Mouse (Mus musculus): ENCODE measurements around the gene Gm21818. TPM values are rescaled to one million over a fixed set of nuclear protein-coding genes. Genes with fewer than 3 reads are reported as not detected.
"Not testable (repeated sequence)": the region's sequence is repeated elsewhere in the genome, so short reads cannot be mapped to it uniquely, and the experiment has no call there.

Gene Gm21818
- not detected in 2 replicates for polyA plus RNA-seq (2016; fragmentation: Nextera tagmentation; extraction: Ambion mirVana)

DNA sequence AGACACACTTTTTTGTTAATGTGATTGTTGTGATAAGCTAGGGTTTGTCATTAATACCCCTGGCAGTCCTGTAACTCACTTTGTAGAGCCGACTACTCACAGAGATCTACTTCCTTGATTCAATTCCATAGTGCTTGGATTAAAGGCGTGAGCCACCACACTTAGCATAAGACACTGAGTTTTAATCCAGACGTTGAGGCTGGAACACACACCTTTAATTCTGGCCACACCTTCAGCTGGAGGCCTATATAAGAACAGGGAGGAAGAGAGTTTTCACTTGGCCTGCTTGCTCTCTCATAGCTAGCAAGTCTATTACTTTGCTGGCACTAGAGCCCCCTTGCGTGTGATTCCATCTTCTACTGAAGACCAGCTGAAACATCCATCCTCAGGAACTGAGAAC, at the start of gene Gm21818:
TSS of gene Gm21818 (plus strand) at position 301 of the 400 bp plus-strand sequence.
- not testable (repeated sequence) for H3K27me3 ChIP-seq; H3K4me1 ChIP-seq; H3K9me3 ChIP-seq (replicated peaks); H3K36me3 ChIP-seq; ATAC-seq (ENCODE audit: low FRiP score); H3K9ac ChIP-seq; H3K4me2 ChIP-seq (replicated peaks); H3K27ac ChIP-seq; H3K4me3 ChIP-seq
- WGBS, result 87% methylated on average over 4 of the region's 4 CpGs

DNA sequence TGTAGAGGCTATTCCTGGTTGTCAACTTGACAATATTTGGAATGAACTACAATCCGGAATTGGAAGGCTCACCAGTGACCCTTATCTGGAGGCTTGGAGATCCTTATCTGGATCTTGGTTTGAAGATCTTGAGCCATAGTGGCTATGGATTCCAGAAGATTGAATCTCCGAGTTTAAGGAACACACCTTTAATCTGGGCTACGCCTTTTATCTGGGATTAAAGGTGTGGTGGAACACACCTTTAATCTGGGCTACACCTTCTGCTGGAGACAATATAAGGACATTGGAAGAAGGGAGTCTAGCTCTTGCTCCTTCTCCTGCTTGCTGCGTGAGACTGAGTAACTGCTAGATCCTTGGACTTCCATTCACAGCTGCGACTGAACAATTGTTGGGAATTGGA, 32.3 kb upstream of the Gm21818 start, which contains the start of gene Gm20767:
TSS of gene Gm20767 (plus strand) at position 301 of the 400 bp plus-strand sequence.
- 85% methylated on average over 1 of the region's 5 CpGs for WGBS
- not testable (repeated sequence) for H3K9me3 ChIP-seq (replicated peaks); H3K4me1 ChIP-seq; H3K9ac ChIP-seq; H3K27ac ChIP-seq; H3K4me3 ChIP-seq; H3K36me3 ChIP-seq; H3K4me2 ChIP-seq (replicated peaks); ATAC-seq (ENCODE audit: low FRiP score); H3K27me3 ChIP-seq

DNA sequence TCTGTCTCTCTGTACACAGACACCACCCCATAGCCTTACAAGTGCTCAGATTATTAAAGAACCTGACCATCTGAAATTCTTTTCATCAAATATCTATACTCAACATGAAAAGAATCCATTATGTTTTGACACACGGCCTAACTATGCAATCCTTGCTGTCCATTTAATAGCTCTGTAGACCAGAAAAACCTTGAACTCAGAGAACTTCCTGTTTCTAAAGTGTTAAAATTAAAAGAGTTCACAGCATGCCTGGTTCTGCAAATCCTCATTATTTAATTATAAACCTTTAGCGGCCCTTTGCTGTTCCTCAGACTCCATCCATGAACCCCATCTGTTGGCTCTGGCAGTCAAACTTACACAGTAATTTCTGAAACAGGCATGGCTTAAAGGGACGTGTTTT, 29.9 kb upstream of the Gm21818 start:
- not testable (repeated sequence) for H3K27me3 ChIP-seq; H3K4me3 ChIP-seq; H3K36me3 ChIP-seq; H3K4me2 ChIP-seq (replicated peaks); H3K9me3 ChIP-seq (replicated peaks); H3K4me1 ChIP-seq; H3K9ac ChIP-seq; ATAC-seq (ENCODE audit: low FRiP score); H3K27ac ChIP-seq
- WGBS, result 89% methylated on average over 2 of the region's 3 CpGs

DNA sequence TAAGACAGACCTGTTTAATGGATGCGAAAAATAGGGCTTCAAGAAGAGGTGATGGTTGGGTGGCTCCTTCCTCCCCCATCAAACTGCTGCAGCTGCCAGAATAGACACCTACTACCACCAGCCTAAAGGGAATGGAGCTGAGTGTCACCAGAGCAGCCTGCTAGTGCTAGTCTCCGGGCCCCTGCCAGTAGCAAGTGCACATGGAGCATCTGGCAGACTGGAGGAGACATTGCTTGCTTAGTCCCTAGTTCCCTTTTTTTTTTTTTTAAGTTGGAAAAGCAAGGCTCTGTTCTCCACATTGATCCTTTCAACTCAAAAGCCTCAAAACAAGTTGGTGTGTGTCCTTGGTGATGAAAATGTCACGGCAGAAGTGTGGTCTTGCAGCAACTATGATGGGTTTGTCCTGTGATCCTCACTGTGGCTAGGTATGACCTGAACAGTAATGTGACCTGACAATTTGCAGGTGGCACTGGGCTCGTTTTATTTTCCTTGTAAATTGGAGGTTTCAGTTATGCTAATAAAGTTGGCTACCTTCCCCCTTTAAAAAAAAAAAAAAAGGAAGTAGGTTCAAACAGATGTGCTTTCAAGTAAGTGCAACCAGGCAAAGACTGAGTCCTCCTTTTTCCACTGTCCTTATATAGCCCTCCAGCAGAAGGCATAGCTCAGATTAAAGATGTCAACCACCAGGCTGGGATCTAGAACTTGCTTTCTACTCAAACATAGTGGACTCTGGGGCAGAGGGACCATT, 22.4 kb upstream of the Gm21818 start:
- H3K27ac ChIP-seq; H3K27me3 ChIP-seq; H3K4me1 ChIP-seq; H3K9me3 ChIP-seq (replicated peaks); H3K36me3 ChIP-seq; H3K4me3 ChIP-seq; ATAC-seq (ENCODE audit: low FRiP score); H3K9ac ChIP-seq; H3K4me2 ChIP-seq (replicated peaks): not testable (repeated sequence)
- WGBS, result 59% methylated on average over 3 of the region's 4 CpGs

GRCm38 (mm10) chr13:120150589-120150988, 21.6 kb upstream of the Gm21818 start:
- not testable (repeated sequence) for H3K4me1 ChIP-seq; H3K9me3 ChIP-seq (replicated peaks); ATAC-seq (ENCODE audit: low FRiP score); H3K9ac ChIP-seq; H3K4me3 ChIP-seq; H3K27me3 ChIP-seq; H3K27ac ChIP-seq; H3K36me3 ChIP-seq; H3K4me2 ChIP-seq (replicated peaks)
- WGBS, result 74% methylated on average over 3 of the region's 3 CpGs

- WGBS, result 53% methylated on average over 5 of the region's 5 CpGs
Measured at GRCm38 (mm10) chr13:120168301-120168700, 3.9 kb upstream of the Gm21818 start.

GRCm38 (mm10) chr13:120196189-120196821, 24.1 kb downstream of the Gm21818 start:
- H3K27me3 ChIP-seq; H3K27ac ChIP-seq; H3K9ac ChIP-seq; ATAC-seq (ENCODE audit: low FRiP score); H3K9me3 ChIP-seq (replicated peaks); H3K4me2 ChIP-seq (replicated peaks); H3K36me3 ChIP-seq; H3K4me1 ChIP-seq; H3K4me3 ChIP-seq: not testable (repeated sequence)
- WGBS, result 80% methylated on average over 6 of the region's 8 CpGs

More at GRCm38 (mm10) chr13:120168301-120168700, 3.9 kb upstream of the Gm21818 start:
- not testable (repeated sequence) for H3K9me3 ChIP-seq (replicated peaks); H3K36me3 ChIP-seq; H3K9ac ChIP-seq; H3K4me2 ChIP-seq (replicated peaks); H3K4me1 ChIP-seq; H3K27ac ChIP-seq; H3K27me3 ChIP-seq; ATAC-seq (ENCODE audit: low FRiP score); H3K4me3 ChIP-seq

DNA sequence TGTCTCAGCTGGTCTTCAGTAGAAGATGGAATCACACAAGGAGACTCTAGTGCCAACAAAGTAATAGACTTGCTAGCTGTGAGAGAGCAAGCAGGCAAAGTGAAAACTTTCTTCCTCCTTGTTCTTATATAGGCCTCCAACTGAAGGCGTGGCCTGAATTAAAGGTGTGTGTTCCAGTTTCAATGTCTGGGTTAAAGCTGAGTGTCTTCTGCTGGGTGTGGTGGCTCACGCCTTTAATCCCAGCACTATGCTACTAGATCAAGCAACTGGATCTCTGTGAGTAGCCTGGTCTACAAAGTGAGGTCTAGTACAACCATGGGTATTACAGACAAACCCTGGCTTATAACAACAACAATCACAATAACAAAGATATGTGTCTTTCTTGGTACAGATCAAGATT, 43.6 kb downstream of the Gm21818 start, which contains the start of gene Gm21762:
TSS of gene Gm21762 (minus strand) at position 101 of the 400 bp plus-strand sequence.
- not testable (repeated sequence) for H3K27ac ChIP-seq; H3K4me2 ChIP-seq (replicated peaks); H3K27me3 ChIP-seq; H3K4me3 ChIP-seq; H3K36me3 ChIP-seq; ATAC-seq (ENCODE audit: low FRiP score); H3K9me3 ChIP-seq (replicated peaks); H3K4me1 ChIP-seq; H3K9ac ChIP-seq
- no CpG with 5 or more reads among the region's 2 CpGs for WGBS

DNA sequence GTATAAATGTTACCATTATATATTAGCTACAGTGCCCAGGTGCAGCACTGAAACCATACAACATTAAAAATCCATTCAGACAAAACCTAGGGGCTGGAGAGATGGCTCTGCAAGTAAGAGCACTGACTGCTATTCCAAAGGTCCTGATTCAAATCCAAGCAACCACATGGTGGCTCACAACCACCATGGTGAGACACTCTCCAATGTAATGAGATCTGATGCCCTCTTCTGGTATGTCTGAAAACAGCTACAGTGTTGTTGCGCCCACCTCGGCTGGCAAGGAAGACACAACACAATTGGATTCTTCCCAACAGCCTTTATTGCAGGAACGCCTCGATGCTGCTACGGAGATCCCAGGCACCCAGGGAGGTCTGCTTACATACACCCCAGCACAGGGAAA, 48.7 kb downstream of the Gm21818 start:
- H3K4me1 ChIP-seq; H3K4me2 ChIP-seq (replicated peaks); H3K4me3 ChIP-seq; H3K36me3 ChIP-seq; ATAC-seq (ENCODE audit: low FRiP score); H3K27ac ChIP-seq; H3K9ac ChIP-seq; H3K9me3 ChIP-seq (replicated peaks); H3K27me3 ChIP-seq: not testable (repeated sequence)
- WGBS, result 78% methylated on average over 5 of the region's 5 CpGs

- H3K4me3 ChIP-seq; H3K27ac ChIP-seq; H3K4me2 ChIP-seq (replicated peaks); H3K9me3 ChIP-seq (replicated peaks); H3K4me1 ChIP-seq; H3K36me3 ChIP-seq; H3K9ac ChIP-seq; ATAC-seq (ENCODE audit: low FRiP score); H3K27me3 ChIP-seq: not testable (repeated sequence)
- WGBS, result 94% methylated on average over 16 of the region's 25 CpGs
Measured at GRCm38 (mm10) chr13:120223012-120223659, 50.9 kb downstream of the Gm21818 start.
